Mouse (Mus musculus) urinary bladder, postnatal 14 days (tissue): ENCODE data around the gene Dmbt1.
A peak's percentile ranks its signal among the peaks of the same experiment; 100 is the strongest.
"Not testable (repeated sequence)": the region's sequence is repeated elsewhere in the genome, so short reads cannot be mapped to it uniquely, and the experiment has no call there.

ENCODE experiments used
- DNase-seq: peaks from one replicate; pipeline ENCODE4 v3.0.0; 2021; ENCODE audit warnings: low spot score

Dmbt1 gene

DNA sequence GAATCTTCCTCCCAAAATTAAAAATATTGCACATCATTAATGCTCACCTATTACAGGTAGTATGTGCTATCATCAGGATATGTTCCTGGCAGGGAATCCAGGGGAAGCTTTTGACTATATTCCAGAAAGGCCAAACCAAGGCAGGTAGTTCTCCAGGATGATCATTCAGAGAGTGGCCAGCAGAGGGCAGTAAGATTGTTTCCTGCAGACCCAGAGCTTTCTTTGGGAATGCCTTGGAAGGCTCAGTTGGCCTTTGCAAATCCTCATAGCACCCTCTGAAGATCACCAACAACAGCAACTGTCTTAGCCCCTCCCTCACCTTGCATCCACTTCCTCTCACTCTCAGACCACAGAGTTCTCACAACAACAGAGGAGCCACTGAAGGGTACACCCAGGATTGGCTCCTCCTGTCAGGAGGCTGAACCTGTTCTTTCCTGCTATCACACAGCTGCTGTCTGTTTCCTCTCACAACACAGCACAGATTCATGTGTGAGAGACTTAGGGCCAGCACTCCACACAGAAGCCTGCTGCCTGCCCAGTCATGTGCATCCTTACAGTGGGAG, 23.0 kb downstream of the Dmbt1 start:
- no peak for DNase-seq

DNA sequence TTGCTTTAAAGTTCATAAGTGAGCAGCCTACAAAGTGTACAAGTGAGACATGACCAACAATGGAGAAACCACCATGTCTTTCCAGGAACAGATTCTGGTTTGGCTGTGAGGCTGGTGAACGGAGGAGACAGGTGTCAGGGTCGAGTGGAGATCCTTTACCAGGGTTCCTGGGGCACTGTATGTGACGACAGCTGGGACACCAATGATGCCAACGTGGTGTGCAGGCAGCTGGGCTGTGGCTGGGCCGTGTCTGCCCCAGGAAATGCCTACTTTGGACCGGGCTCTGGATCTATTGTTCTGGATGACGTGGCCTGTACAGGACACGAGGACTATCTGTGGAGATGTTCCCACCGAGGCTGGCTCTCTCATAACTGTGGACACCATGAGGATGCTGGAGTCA, 26.1 kb downstream of the Dmbt1 start:
- not testable (repeated sequence) for DNase-seq

DNA sequence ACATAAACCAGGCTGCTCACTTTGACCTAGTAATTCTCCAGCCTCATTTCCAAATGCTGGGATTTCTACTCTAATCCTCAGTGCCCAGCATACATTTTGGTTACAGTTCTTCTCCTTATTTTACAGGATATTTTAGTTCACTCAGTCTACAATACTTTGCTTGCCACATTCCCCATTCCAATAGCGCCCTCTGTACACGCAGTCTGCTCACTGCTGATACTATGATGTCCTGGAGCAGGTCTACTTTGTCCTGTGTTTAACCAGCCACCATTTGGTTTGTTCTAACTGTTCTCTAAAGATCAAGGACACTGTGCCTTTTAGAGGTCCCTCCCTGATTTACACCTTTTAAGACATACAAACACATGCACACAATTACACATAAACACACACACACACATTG, 28.0 kb downstream of the Dmbt1 start:
- DNase-seq: peak; percentile 26

DNA sequence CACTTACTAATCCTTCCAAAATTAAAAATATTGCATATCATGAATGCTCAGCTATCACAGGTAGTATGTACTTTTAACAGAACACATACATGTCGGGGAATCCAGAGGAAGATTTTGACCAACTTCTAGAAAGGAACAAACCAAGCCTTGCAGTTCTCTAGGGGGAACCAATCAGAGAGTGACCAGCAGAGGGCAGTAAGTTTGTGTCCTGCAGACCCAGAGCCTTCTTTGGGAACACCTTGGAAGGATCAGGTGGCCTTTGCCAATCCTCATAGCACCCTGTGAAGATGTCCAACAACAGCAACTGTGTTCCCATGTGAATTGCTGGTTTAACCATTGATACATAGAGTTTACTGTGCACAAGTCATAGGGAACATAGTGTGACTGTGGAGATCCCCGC, 30.7 kb downstream of the Dmbt1 start:
- no peak for DNase-seq

DNA sequence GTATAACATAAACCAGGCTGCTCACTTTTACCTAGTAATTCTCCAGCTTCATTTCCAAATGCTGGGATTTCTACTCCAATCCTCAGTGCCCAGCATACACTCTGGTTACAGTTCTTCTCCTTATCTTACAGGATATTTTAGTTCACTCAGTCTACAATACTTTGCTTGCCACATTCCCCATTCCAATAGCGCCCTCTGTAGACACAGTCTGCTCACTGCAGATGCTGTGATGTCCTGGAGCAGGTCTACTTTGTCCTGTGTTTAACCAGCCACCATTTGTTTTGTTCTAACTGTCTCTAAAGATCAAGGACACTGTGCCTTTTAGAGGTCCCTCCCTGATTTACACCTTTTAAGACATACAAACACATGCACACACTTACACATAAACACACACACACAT, 36.3 kb downstream of the Dmbt1 start:
- DNase-seq: peak; percentile 31

DNA sequence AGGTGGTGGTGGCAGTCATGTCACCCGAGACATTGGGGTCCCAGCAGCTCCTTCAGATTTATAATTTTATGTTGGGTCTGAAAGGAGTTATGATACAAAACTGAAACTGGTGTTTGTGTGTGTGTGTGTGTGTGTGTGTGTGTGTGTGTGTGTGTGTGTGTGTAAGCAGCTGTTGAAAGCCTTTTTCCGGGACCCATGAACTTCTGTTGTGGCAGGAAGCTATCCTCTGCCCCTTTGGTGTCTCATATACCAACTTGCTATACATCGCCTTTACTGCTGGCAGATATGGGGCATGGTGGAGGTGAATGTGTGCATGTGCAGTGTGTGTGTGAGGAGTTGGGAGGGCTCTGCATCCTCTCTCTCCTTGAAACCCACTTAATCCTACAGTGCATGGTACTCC, 41.6 kb downstream of the Dmbt1 start:
- not testable (repeated sequence) for DNase-seq

DNA sequence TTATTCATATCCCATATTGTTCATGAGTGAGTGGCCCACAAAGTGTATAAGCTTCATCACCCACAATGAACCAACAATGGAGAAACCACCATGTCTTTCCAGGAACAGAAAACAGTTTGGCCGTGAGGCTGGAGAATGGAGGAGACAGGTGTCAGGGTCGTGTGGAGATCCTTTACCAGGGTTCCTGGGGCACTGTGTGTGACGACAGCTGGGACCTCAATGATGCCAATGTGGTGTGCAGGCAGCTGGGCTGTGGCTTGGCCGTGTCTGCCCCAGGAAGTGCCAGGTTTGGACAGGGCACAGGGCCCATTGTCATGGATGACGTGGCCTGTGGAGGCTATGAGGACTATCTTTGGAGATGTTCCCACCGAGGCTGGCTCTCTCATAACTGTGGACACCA, 42.2 kb downstream of the Dmbt1 start:
- DNase-seq: not testable (repeated sequence)

DNA sequence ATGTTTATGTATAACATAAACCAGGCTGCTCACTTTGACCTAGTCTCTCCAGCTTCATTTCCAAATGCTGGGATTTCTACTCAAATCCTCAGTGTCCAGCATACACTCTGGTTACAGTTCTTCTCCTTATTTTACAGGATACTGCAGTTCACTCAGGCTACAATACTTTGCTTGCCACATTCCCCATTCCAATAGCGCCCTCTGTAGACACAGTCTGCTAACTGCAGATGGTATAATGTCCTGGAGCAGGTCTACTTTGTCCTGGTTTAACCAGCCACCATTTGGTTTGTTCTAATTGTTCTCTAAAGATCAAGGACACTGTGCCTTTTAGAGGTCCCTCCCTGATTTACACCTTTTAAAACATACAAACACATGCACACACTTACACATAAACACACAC, 44.1 kb downstream of the Dmbt1 start:
- peak; percentile 15 for DNase-seq

DNA sequence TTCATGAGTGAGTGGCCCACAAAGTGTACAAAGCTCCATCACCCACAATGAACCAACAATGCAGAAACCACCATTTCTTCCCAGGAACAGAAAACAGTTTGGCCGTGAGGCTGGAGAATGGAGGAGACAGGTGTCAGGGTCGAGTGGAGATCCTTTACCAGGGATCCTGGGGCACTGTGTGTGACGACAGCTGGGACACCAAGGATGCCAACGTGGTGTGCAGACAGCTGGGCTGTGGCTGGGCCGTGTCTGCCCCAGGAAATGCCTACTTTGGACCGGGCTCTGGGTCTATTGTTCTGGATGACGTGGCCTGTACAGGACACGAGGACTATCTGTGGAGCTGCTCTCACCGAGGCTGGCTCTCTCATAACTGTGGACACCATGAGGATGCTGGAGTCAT, 50.5 kb downstream of the Dmbt1 start:
- not testable (repeated sequence) for DNase-seq

DNA sequence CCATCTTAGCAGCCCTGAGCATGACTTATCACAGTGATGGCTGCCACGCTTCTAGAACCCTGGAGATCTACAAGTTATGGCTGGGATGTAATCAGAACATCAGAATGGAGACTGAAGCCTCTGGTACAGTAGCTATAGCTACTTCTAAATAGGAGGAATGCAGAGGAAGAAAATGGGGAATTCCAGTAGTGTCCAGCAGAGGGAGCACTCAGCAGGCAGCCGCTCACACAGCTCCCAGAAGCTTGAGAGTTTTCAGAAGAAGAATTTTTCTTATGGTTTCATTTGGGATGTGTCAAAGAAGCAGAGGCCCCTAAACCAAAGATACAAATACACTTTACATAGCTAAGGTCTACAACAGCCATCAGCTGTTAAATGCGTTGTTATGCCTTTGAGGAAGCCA, 80.6 kb downstream of the Dmbt1 start:
- peak; percentile 56 for DNase-seq

GRCm38 (mm10) chr7:131113676-131114075, 81.8 kb downstream of the Dmbt1 start:
- DNase-seq: peak; percentile 14

DNA sequence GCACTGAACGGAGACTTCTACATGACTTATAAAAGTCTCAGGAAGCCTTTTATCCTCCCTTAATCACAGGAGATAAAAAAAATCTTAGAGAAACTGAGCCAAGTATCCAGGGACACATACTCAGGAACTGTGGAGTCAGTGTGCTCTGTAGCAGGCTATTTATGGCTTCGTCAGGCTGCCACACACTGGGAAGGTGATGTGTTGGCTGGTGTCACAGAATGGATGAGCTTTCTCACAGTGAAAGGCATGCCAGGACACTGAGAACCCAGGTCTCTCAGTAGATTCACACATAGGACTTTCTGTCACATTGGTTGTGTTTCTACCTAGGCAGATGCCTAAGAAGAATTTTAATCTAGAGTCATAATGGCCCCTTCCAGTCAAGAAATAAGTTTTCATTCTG, 82.6 kb downstream of the Dmbt1 start:
- DNase-seq: no peak

DNA sequence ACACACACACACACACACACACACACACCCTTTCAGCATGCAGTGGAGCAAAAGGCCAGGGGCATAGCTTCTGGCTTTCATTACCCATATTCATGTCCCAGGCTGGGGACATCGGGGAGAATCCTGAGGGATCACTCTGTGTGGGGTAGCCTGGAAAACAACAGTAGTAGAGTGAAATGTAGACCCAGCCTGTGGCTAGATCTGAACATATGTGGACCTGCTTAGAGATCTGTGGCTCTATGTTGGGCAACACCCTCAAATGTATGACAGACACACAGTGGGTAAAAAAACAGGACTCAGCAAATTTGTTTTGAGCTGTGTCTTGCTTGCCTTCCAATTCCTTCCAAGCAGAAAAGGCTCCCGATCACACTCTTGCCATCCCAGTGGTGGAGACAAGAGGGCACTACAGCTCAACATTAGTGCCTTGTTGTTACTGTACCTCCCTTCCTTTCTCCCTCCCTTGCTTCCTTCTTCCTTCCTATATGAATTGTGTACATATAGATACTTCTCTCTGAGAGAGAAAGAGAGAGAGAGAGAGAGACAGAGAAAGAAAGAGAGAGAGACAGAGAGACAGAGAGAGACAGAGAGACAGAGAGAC, 90.5 kb downstream of the Dmbt1 start:
- DNase-seq: no peak

GRCm38 (mm10) chr7:131130021-131130420, 98.2 kb downstream of the Dmbt1 start:
- no peak for DNase-seq

- DNase-seq: no peak
Observed at GRCm38 (mm10) chr7:131133181-131133580, 101.3 kb downstream of the Dmbt1 start.

GRCm38 (mm10) chr7:131146214-131146613, 114.4 kb downstream of the Dmbt1 start, which contains the start of gene 4933402N03Rik:
Gene 4933402N03Rik, minus strand, starts transcription at chr7:131146314.
- no peak for DNase-seq

- no peak for DNase-seq
Observed at GRCm38 (mm10) chr7:131150179-131150578, 118.3 kb downstream of the Dmbt1 start.

DNA sequence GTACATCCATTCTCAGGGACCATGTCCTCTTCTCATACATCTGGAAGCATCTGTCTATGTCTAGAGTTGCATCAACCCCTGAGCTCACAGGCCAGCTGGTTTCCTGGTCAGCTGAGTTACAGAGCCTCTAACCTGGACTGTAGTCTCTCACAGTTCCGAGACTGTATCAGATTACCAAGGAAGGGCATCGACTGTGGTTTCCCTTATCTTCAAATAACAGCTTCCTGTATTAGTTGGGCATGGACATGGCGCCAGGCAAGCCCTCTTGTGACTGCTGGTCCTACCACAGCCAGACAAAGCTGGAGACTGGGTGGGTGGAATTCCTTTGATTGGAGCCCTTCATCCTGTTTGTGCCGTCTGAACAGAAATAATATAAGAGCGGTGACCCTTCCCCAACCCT, 121.2 kb downstream of the Dmbt1 start:
- DNase-seq: no peak

DNA sequence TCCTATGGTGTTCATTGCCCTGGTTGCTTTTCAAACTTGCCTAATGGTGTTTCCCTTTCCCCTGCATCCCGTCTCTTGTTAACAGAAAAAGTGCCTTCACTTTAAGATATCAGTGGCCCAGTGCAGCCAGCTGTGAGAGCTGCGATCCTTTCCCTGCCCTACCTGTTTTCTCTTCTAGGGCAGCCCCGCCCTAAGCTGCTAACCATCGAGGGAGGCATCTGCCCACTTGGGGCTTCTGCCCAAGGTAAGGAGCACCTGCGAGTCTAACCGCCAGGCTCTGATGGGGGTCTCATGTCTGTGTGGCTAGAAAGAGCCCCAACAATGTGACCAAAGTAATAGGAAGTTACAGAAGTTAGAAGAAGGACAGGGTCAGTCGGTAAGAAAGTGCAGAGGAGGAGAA, 130.4 kb downstream of the Dmbt1 start:
- DNase-seq: no peak

GRCm38 (mm10) chr7:131167771-131168170, 135.9 kb downstream of the Dmbt1 start:
- DNase-seq: no peak

GRCm38 (mm10) chr7:131169099-131169498, 137.2 kb downstream of the Dmbt1 start:
- DNase-seq: no peak
